ENCODE assay signal across 8 mouse cellular contexts in genomic region chr1:167211979-167212614, GRCm38 (mm10).
A peak's percentile ranks its signal among the peaks of the same experiment; 100 is the strongest.
DNase-seq lines count a peak whose midpoint lies in the region; ATAC-seq lines count a peak whose summit lies in the region.

No protein-coding gene starts in this region.

- peak overlapping the region; percentile 35; the same call in 1 of the 2 replicates for H3K9ac ChIP-seq in hindbrain, embryonic 16.5 days (ENCODE audit: low read depth, low read length)

- peak; percentile 46 for DNase-seq in gastrocnemius, postnatal 10 days
- DNase-seq in gastrocnemius, postnatal 14 days, result no peak
- DNase-seq in c-Kit-negative CD71-positive TER-119-positive erythroid progenitor cells, embryonic 14.5 days (ENCODE audit: low read depth, low spot score), result peak; percentile 19
- peak; percentile 72 to 74 for DNase-seq in layer of hippocampus, postnatal 14 days (ENCODE audit: low spot score in 2 of 2)
- DNase-seq in right cerebral cortex, adult 2 months (ENCODE audit: low spot score in 2 of 2), result peak; percentile 83 to 84

- no peaks in the 10 kb centered on the region for H3K27me3 ChIP-seq in hindbrain, embryonic 16.5 days (replicated peaks; ENCODE audit: control insufficient read depth, insufficient read depth, low read length)

- peak overlapping the region; percentile 43 for H3K4me2 ChIP-seq in hindbrain, embryonic 16.5 days (ENCODE audit: low read length)

- no peaks in the 10 kb centered on the region; the same call in 1 of the 2 replicates for H3K4me1 ChIP-seq in hindbrain, embryonic 16.5 days (ENCODE audit: control insufficient read depth, insufficient read depth, low read depth, low read length)

- no peaks in the 10 kb centered on the region for H3K36me3 ChIP-seq in hindbrain, embryonic 16.5 days (ENCODE audit: control insufficient read depth, insufficient read depth, low read length)

- H3K4me3 ChIP-seq in hindbrain, embryonic 16.5 days (ENCODE audit: low read length), result no peak overlapping the region

- WGBS in hindbrain, embryonic 16.5 days, result 26% methylated on average over 7 of the region's 7 CpGs

- peak; percentile 67; the same call in 1 of the 2 replicates for ATAC-seq in erythroid progenitor cell, adult 5-6 weeks (replicated peaks; ENCODE audit: low FRiP score, poor library complexity, severe bottlenecking)
- ATAC-seq in hindbrain, embryonic 16.5 days, result peak; percentile 88
- peak; percentile 81 for ATAC-seq in megakaryocyte, adult 5-6 weeks (ENCODE audit: poor library complexity, severe bottlenecking)

- intact Hi-C loops in gastrocnemius, postnatal 14 days (cut with DNase I; ENCODE audit: low total_unique reads), result loop anchor here (2.0 to 5.0 kb wide), 2 partner anchors 427 to 475 kb away; no protein-coding TSS in a partner anchor

- no peaks in the 10 kb centered on the region for H3K9me3 ChIP-seq in hindbrain, embryonic 16.5 days (ENCODE audit: control insufficient read depth, low read length)

- no peak overlapping the region for H3K27ac ChIP-seq in hindbrain, embryonic 16.5 days (ENCODE audit: low read depth, low read length)
